Mouse (Mus musculus) heart, postnatal 36 days (tissue): ENCODE measurements around the gene Gfra1. TPM values are rescaled to one million over a fixed set of nuclear protein-coding genes. Genes with fewer than 3 reads are reported as not detected.

Experiments
- DNase-seq, 2 experiments: peaks; one replicate each; pipeline ENCODE4 v3.0.0; 2021 to 2022
- intact Hi-C: fragments of 180-260 bp; cut with DNase I; formaldehyde crosslinking; loops from one replicate; pipeline ENCODE4 v1.15.1; 2025
- total RNA-seq, 2 experiments: library from RNA; stranded (reverse); gene quantifications; 2 replicates each; pipeline ENCODE4 v1.2.3; 2021

Gfra1 gene
- total RNA-seq, 2 experiments from 2014 or later, result 3.6 to 4.7 TPM

DNA sequence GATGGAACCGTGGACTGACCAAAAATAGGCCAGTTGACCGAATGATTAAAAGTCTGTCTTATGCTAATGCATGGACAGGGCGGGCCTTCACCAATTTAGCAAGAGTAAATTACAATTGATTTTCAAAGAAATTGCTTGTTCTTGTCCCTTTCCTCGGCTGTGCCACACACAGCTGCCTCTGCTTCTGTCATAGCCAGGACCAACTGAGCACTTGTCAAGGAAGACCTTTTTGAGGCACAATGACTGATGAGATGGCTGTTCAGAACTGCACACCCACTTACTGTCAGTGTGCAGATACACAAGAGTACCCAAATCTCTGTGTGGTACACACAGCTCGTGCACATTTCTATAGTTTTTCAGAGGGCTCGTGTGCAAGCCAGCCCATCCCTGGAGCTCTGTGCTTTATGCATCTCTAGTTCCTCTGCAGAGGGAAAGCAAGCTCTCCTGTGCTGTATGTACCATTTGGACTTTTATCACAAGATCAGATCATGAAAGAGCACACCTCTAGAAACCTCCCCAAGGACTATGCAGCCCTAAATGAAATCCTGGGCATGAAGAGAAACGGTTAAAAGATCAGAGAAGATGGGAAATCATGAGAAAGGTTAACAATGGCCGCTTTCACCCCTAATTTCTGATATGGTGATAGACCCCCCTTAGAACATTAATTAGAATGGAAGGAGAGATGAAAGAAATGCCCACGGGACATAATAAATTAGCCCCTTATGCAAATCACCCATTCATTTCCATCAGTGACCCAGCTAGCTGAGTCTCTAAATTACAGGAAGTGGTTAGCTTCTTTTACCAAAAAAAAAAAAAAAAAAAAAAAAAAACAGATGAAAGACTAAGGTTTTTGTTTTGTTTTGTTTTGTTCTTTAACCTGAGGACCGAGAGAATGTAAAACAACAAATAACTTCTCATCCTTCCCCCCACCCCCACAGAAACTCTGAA is 12.7 kb downstream of the Gfra1 start:
- intact Hi-C loops, result no loop called here
- no peak for DNase-seq

- intact Hi-C loops, result no loop called here
- DNase-seq, result no peak
Observed at GRCm38 (mm10) chr19:58441785-58442184, 13.9 kb downstream of the Gfra1 start.

GRCm38 (mm10) chr19:58441246-58441645 is 14.5 kb downstream of the Gfra1 start:
- intact Hi-C loops, result no loop called here
- DNase-seq, result no peak

GRCm38 (mm10) chr19:58438762-58439161 is 16.9 kb downstream of the Gfra1 start:
- no peak for DNase-seq
- intact Hi-C loops, result no loop called here

- no peak for DNase-seq
- intact Hi-C loops, result no loop called here
Observed at GRCm38 (mm10) chr19:58437441-58438071, 18.2 kb downstream of the Gfra1 start.

DNA sequence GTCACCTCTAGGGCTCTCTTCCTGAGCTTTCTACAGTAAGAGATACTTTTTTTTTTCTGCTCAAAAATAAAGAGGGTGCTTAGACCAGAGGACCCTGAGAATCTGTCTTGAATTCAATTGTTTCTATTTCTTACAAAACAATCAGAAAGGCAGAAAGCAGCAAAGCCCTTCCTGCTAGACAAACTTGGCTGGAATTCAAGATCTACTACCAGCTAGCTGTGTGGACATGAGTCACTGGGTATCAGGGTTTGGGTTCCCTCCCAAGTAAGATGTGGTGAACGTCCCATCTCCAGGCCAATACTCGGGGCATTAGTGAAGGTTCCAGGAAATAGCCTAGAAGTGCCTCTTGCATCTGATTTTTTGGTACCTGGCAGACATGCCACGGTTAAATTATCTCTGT is 18.8 kb downstream of the Gfra1 start:
- intact Hi-C loops, result no loop called here
- no peak for DNase-seq

DNA sequence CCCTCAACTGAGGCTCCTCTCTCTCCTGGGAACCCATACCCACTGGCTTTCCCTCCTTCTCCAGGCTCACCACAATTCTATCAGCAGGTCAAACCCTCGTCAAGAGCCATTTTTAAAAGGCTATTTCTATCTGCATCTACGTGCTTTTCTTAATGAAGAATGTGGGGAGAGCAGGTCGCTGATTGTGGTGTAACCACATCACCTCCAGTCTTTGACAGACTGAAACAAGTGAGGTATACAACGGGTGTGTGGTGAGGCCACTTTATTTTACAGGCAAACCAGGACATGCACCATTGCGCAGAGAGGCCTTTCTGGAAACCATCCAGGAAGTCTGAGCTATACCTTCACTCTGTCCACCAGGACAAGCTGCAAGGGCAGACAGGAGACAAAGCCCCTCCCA is 19.8 kb downstream of the Gfra1 start:
- intact Hi-C loops, result no loop called here
- DNase-seq, result no peak

DNA sequence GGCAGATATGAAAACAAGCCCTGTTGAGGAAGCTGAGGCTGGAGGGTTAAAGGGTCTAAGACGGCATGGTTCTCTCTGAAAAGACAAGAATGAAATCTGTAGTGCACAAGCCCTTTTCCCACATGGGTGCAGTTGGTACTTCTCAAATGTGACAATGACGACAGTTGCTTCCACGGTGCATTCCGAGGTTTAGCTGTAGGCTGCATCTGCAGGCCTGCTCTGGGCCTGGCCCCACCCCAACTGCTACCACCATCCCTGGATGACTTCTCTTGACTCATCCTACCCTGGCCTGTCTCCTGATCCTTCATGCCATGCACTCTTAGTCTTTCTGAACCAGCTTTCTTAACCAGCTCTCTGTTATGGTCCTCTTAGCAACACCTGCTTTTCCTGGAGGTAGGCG is 22.9 kb downstream of the Gfra1 start:
- DNase-seq, result no peak
- intact Hi-C loops, result no loop called here

GRCm38 (mm10) chr19:58428546-58428945 is 27.2 kb downstream of the Gfra1 start:
- intact Hi-C loops, result no loop called here
- DNase-seq, result no peak

DNA sequence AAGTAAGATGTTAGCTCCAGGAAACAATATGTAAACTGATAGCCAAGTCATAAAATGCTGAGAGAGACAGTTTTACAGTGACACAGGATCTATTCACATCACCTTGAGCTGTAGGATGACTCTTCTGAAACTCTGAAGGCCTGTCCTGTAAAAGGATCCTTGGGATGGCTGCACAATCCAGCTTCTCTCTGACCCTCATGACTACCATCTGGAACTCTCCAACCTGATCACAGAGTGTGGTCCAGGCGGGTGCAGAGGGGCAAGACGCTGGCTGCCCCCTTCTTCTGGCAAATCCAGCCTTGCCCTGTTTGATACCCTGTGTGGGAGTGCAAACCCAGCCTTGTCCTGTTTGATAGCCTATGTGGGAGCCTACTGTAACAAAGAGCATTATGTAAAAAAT is 28.4 kb downstream of the Gfra1 start:
- intact Hi-C loops, result no loop called here
- no peak for DNase-seq

- intact Hi-C loops, result no loop called here
- DNase-seq, result no peak
Observed at GRCm38 (mm10) chr19:58424928-58425327, 30.8 kb downstream of the Gfra1 start.

DNA sequence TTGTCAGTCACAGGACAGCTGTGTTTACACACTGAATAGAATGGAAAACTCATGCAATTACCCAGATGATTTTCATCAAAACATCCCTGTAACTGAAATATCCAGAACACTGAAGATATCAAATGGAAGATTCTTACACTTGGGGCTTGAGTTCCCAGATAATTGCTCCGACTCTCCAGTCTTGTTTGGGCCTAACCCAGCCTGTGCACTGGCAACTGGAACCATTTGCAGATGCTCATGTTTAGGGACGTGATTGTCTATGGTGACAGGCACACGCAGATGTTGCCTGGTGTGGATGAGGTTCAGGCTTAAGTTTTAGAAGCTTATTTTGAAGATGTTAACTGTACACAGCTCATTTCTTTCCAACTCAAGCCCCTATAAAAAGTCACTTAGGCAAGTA is 31.5 kb downstream of the Gfra1 start:
- no peak for DNase-seq
- intact Hi-C loops, result no loop called here

GRCm38 (mm10) chr19:58422916-58423493 is 32.7 kb downstream of the Gfra1 start:
- peak in 1 of 2 experiments; percentile 3 for DNase-seq
- intact Hi-C loops, result no loop called here

GRCm38 (mm10) chr19:58419685-58420084 is 36.0 kb downstream of the Gfra1 start:
- intact Hi-C loops, result no loop called here
- DNase-seq, result no peak

GRCm38 (mm10) chr19:58419278-58419677 is 36.4 kb downstream of the Gfra1 start:
- DNase-seq, result no peak
- intact Hi-C loops, result no loop called here

DNA sequence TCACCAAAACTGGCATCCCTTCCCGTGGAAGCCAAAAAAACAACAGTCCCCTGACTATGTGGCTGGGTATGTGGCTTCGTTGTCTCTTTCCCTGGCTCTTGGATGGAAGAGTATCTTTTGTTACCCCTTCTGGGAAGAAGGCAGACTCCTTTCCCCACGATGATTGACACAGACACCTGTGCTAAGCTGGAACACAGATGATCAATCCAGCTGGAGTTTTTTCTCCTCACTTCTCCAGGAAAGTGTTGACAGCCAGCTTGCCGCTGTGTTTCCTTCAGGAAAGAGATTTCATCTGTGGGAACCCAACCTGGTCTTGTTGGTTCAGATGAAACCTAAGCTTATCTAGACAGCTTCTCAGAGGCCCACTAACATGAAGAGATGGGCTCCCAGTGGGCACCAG is 40.5 kb downstream of the Gfra1 start:
- intact Hi-C loops, result no loop called here
- no peak for DNase-seq

- DNase-seq, result no peak
Observed at GRCm38 (mm10) chr19:58414733-58415132, 41.0 kb downstream of the Gfra1 start.

DNA sequence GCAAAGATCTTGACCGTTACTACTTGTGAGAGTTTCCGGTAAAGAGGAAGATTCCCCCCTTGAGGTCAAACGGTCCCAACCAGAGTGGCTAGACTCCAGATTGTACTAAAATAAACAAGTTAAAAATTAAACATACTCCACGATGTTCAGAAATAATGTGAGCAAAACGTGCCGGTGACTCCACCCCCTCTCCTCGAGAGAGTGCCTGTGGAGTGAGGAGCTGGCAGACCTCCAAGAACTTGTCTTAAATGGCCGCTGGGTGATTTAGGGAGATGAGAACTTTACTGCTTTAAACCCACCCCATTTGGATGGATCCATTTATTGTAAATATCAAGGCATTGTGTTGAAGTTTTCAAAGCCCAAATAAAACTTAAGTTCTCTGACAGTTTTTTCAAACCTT is 42.4 kb downstream of the Gfra1 start:
- DNase-seq, result peak; percentile 19 to 26
- intact Hi-C loops, result no loop called here

More at GRCm38 (mm10) chr19:58414733-58415132, 41.0 kb downstream of the Gfra1 start:
- intact Hi-C loops, result no loop called here

DNA sequence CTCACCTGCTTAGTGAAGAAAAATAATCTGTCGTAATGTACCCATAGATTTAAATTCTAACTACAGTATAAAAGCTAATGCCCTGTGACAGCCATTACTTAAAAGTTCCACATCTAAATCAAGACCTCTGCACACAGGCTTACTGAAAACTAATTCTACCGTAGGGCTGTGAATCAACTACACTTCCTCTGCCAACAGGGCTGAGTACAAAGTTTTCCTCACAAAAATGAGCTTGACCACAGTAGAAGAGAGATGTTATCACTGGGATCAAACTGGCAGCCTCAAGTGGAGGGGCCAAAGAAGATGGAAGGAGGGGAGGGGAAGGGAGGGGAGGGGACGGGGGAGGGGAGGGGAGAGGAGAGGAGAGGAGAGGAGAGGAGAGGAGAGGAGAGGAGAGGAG is 42.9 kb downstream of the Gfra1 start:
- DNase-seq, result no peak
- intact Hi-C loops, result no loop called here

DNA sequence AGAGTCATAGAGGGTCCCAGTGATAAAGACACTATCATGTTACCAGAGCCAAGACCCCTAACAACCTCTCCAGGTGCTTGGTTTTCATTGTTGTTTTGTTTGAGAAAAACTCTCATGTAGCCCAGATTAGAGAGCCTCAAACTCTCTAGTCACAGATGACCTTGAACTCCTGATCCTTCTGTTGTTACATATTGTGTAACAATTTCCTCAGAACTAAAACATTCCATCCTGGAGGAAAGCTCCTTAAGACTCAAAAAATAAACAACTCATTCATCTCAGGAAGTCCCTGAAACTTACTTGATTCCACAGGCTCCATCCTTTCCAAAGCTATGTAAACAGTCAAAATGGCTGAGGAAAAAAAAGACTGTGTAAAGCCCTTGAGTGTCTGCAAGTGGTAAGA is 49.0 kb downstream of the Gfra1 start:
- DNase-seq, result no peak
- intact Hi-C loops, result no loop called here

DNA sequence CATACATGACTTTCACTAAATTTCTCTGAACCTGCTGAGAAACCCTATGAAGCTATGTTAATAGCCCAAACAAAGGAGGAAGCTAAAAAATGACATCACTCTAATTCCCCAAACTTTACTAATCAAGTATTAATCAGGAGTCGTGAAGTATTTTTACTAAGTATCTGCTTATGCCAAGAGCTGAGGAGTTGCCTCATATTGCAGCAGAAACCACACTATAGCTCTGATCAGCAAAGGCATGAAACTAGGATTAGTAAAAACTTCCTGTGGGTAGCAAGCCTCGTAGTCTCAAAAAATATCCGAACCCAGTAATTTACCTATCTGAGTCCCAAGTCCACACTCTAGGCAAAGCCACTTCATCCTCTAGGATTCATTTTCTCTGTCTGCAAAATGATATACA is 55.5 kb downstream of the Gfra1 start:
- intact Hi-C loops, result no loop called here
- no peak for DNase-seq

DNA sequence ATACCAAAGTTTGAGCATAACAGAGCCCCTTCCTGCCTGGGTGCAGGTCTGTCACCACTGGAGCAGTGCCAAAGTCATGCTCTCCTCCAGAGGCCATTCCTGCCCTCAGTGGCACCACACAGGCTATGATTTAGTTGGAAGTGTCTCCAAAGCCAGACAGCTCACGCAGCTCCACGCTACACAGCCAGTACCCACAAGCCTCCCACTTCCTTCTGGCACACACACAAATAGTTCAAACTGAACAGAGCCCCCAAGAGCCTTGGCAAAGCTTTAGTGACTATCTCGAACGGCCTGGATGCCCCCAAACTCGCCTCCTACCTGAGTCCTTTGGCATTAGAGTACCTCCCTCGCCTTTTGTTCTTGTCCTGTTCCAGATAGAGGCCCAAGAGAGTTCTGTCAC is 56.5 kb downstream of the Gfra1 start:
- intact Hi-C loops, result no loop called here
- no peak for DNase-seq
